Mouse (Mus musculus) midbrain, embryonic 14.5 days (tissue): ENCODE results near the gene Cbr1. TPM values are rescaled to one million over a fixed set of nuclear protein-coding genes. Genes with fewer than 3 reads are reported as not detected.

ENCODE experiments used
- ATAC-seq: fragments of 200-750 bp; cut with Nextera tagmentation; 2 replicates; pipeline ENCODE4 v1.8.0; 2017; ENCODE audit warnings: moderate number of reproducible peaks, moderate library complexity; ENCODE audit not compliant: low FRiP score, low TSS enrichment
- DNase-seq: peaks from one replicate; pipeline ENCODE4 v3.0.0-alpha.2; 2015
- H3K27ac ChIP-seq: fragments of 300-500 bp; sonication (generic); replicated peaks from 2 replicates; pipeline ENCODE4 v1.5.1; 2014; ENCODE audit warnings: mild to moderate bottlenecking, low read depth, low read length, moderate library complexity
- H3K27me3 ChIP-seq: fragments of 300-500 bp; sonication (generic); 2 replicates; pipeline ENCODE4 v1.6.1; 2014; ENCODE audit warnings: low read length, control low read depth, mixed read lengths; ENCODE audit not compliant: control insufficient read depth, insufficient read depth
- H3K36me3 ChIP-seq: fragments of 300-500 bp; sonication (generic); 2 replicates; pipeline ENCODE4 v1.6.1; 2014; ENCODE audit warnings: low read length, control low read depth; ENCODE audit not compliant: control insufficient read depth, insufficient read depth
- H3K4me1 ChIP-seq: fragments of 300-500 bp; sonication (generic); 2 replicates; pipeline ENCODE4 v1.6.1; 2014; ENCODE audit warnings: mild to moderate bottlenecking, antibody characterized with exemption, low read length, control low read depth; ENCODE audit not compliant: control insufficient read depth, insufficient read depth
- H3K4me2 ChIP-seq: fragments of 300-500 bp; sonication (generic); 2 replicates; pipeline ENCODE4 v1.6.1; 2014; ENCODE audit warnings: mild to moderate bottlenecking, low read length, moderate library complexity
- H3K4me3 ChIP-seq: fragments of 300-500 bp; sonication (generic); replicated peaks from 2 replicates; pipeline ENCODE4 v1.5.1; 2014; ENCODE audit warnings: low read depth, low read length
- H3K9ac ChIP-seq: fragments of 300-500 bp; sonication (generic); replicated peaks from 2 replicates; pipeline ENCODE4 v1.6.1; 2014; ENCODE audit warnings: mild to moderate bottlenecking, low read length, moderate library complexity
- H3K9me3 ChIP-seq: fragments of 300-500 bp; sonication (generic); 2 replicates; pipeline ENCODE4 v1.6.1; 2016; ENCODE audit warnings: low read length, control low read depth, mixed read lengths; ENCODE audit not compliant: control insufficient read depth
- WGBS: fragments of 180-500 bp; shearing (Covaris S2); extraction: QIAGEN DNeasy Blood & Tissue Kit; methylation state at CpG from one replicate; pipeline ENCODE4 v1.1.7; 2014; 5-methylcytosine and 5-hydroxymethylcytosine counted together
- polyA plus RNA-seq: library from polyadenylated mRNA; unstranded; fragments of >200 nt; fragmentation: Nextera tagmentation; extraction: Ambion mirVana; gene quantifications from 2 replicates; pipeline ENCODE4 v1.2.1, GENCODE M21; 2014

Cbr1 gene
- 137 and 157 TPM in 2 replicates for polyA plus RNA-seq

- WGBS: 65% methylated on average over 4 of the region's 4 CpGs
- Histone ChIP-seq H3K4me2 (peak within 1 kb of the TSS; percentile 76), H3K4me3 (peak within 1 kb of the TSS; percentile 60), H3K9ac (peak within 1 kb of the TSS; percentile 70; the same call in 1 of the 2 replicates), H3K4me1 (peaks cover 16% of the 10 kb centered on the region), H3K27me3 (no peaks in the 10 kb centered on the region), H3K27ac (peak within 1 kb of the TSS; percentile 95; the same call in 1 of the 2 replicates), H3K9me3 (no peaks in the 10 kb centered on the region), H3K36me3 (no peaks in the 10 kb centered on the region)
- no peak for DNase-seq
- no peak for ATAC-seq
Measured at GRCm38 (mm10) chr16:93605553-93605952, at the start of gene Cbr1. Cbr1 (plus strand) TSS chr16:93605853.

DNA sequence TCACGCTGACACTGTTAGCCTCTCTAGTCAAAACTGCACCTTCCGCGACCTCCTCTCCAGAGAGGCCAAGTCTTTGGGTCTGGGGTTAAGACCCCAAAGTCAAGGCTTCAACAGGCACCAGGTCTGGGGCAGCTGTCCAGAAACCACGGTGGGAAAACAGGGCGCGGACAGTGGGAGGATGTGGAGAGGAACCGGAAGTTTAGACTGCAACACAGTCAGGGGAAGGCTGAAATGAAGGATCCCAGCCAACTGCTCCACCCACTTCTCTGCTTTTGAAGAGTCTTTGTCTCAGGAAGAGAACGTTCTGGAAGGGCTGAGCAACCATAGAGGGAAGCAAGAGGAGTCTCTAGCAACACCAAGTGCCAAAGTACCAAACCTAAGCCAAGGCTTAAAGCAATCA is 48.0 kb upstream of the Cbr1 start:
- no peak for DNase-seq
- H3K4me1 ChIP-seq: no peaks in the 10 kb centered on the region
- H3K27me3 ChIP-seq: no peaks in the 10 kb centered on the region
- H3K27ac ChIP-seq: no peak overlapping the region
- no peak overlapping the region for H3K9ac ChIP-seq
- WGBS: 82% methylated on average over 8 of the region's 8 CpGs
- no peaks in the 10 kb centered on the region for H3K9me3 ChIP-seq
- H3K4me3 ChIP-seq: no peak overlapping the region
- H3K36me3 ChIP-seq: no peaks in the 10 kb centered on the region
- ATAC-seq: no peak
- H3K4me2 ChIP-seq: no peak overlapping the region

- Histone ChIP-seq H3K36me3 (no peaks in the 10 kb centered on the region), H3K4me1 (no peaks in the 10 kb centered on the region), H3K9me3 (no peaks in the 10 kb centered on the region), H3K27ac (no peak overlapping the region), H3K4me2 (no peak overlapping the region), H3K27me3 (no peaks in the 10 kb centered on the region), H3K9ac (no peak overlapping the region), H3K4me3 (no peak overlapping the region)
- WGBS: 11% methylated on average over 12 of the region's 12 CpGs
- no peak for ATAC-seq
- peak; percentile 11 for DNase-seq
Measured at GRCm38 (mm10) chr16:93558499-93558898, 47.2 kb upstream of the Cbr1 start.

DNA sequence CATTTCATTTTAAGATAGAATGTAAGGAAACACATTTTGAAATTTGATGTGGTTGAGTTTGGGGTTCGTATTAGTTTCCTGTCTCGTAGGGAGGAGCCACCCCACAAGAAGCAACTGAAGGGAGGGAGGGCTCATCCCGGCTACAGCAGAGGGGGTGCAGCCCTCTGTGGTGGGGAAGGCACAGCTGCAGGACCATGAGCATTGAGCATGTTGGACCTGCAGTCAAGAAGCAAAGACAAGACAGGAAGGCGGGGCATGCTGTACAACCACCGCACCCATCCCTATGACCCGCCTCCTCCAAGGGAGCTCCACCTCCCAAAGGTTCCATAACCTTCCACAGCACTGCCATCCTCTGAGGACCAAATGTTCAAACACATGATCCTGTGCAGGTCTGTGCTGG is 33.3 kb upstream of the Cbr1 start:
- Histone ChIP-seq H3K27me3 (no peaks in the 10 kb centered on the region), H3K27ac (no peak overlapping the region), H3K4me1 (no peaks in the 10 kb centered on the region), H3K9ac (no peak overlapping the region), H3K4me3 (no peak overlapping the region), H3K4me2 (no peak overlapping the region), H3K9me3 (no peaks in the 10 kb centered on the region), H3K36me3 (no peaks in the 10 kb centered on the region)
- DNase-seq (no peak), ATAC-seq (no peak)
- WGBS: 93% methylated on average over 6 of the region's 6 CpGs

GRCm38 (mm10) chr16:93573434-93573833 is 32.2 kb upstream of the Cbr1 start:
- Histone ChIP-seq H3K27ac (no peak overlapping the region), H3K4me3 (no peak overlapping the region), H3K27me3 (no peaks in the 10 kb centered on the region), H3K9me3 (no peaks in the 10 kb centered on the region), H3K36me3 (no peaks in the 10 kb centered on the region), H3K9ac (no peak overlapping the region), H3K4me2 (no peak overlapping the region), H3K4me1 (no peaks in the 10 kb centered on the region)
- ATAC-seq (no peak), DNase-seq (no peak)
- WGBS: 94% methylated on average over 5 of the region's 5 CpGs

DNA sequence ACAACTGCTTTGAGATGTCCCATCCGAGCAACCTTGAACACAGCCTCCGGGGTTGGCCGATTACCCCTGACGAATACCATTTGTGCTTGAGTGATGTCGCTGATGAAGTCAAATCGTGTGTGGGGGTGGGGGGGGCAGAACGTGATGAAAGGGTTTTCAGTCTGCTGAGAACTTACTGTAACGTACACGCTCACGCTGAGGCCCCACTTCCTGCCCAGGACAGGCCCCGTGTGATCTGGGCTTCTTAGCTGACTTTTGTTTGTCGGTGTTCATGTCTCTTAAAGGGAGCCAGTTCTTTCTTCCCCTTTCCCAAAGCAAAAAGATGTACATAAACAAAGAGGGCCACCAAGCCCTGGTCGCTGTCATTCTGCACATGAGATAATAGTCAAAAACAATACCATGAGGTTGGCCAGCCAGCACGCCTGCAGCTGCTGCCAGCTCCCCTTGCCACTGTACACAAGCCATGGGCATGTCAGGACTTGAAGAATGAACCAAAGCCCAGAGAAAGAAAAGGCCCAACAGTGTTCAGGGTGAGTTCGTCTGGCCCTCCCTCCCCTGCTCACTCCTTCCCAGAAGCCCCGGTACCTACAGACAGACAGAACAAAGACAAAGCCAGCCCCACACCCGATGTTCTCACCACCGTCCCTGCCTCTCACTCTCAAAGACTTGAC is 31.0 kb upstream of the Cbr1 start:
- H3K4me1 ChIP-seq: no peaks in the 10 kb centered on the region
- no peak overlapping the region for H3K9ac ChIP-seq
- no peaks in the 10 kb centered on the region for H3K9me3 ChIP-seq
- WGBS: 64% methylated on average over 18 of the region's 18 CpGs
- H3K27ac ChIP-seq: no peak overlapping the region
- no peak overlapping the region for H3K4me3 ChIP-seq
- no peaks in the 10 kb centered on the region for H3K36me3 ChIP-seq
- no peak for ATAC-seq
- no peaks in the 10 kb centered on the region for H3K27me3 ChIP-seq
- no peak overlapping the region for H3K4me2 ChIP-seq
- peak; percentile 9 for DNase-seq

- WGBS: 85% methylated on average over 5 of the region's 5 CpGs
- H3K9ac ChIP-seq: no peak overlapping the region
- no peak overlapping the region for H3K4me3 ChIP-seq
- no peak for DNase-seq
- no peak for ATAC-seq
- no peaks in the 10 kb centered on the region for H3K27me3 ChIP-seq
- H3K4me2 ChIP-seq: no peak overlapping the region
- H3K27ac ChIP-seq: no peak overlapping the region
- no peaks in the 10 kb centered on the region for H3K9me3 ChIP-seq
- no peaks in the 10 kb centered on the region for H3K36me3 ChIP-seq
- no peaks in the 10 kb centered on the region for H3K4me1 ChIP-seq
Measured at GRCm38 (mm10) chr16:93575574-93575973, 30.1 kb upstream of the Cbr1 start.

- no peaks in the 10 kb centered on the region for H3K36me3 ChIP-seq
- H3K4me1 ChIP-seq: no peaks in the 10 kb centered on the region
- no peak overlapping the region for H3K4me2 ChIP-seq
- no peaks in the 10 kb centered on the region for H3K9me3 ChIP-seq
- no peak overlapping the region for H3K4me3 ChIP-seq
- H3K27ac ChIP-seq: no peak overlapping the region
- no peak for ATAC-seq
- 34% methylated on average over 14 of the region's 14 CpGs for WGBS
- DNase-seq: peak; percentile 91
- H3K27me3 ChIP-seq: no peaks in the 10 kb centered on the region
- no peak overlapping the region for H3K9ac ChIP-seq
Measured at GRCm38 (mm10) chr16:93576412-93577082, 29.1 kb upstream of the Cbr1 start.
